Mouse (Mus musculus): ENCODE data around the gene Abcb6. TPM values are rescaled to one million over a fixed set of nuclear protein-coding genes. Genes with fewer than 3 reads are reported as not detected.

Gene Abcb6
- total RNA-seq, 2 experiments from 2014 or later, result 116 to 198 TPM

Other genes starting within 250 kb of the Abcb6 start
- not detected in 2 replicates for gene Cfap65, start 244.8 kb downstream of the Abcb6 start, total RNA-seq (2015; ENCODE audit: low replicate concordance)
- not detected in 2 replicates for gene Cfap65, start 244.8 kb downstream of the Abcb6 start, total RNA-seq (2017; ENCODE audit: low replicate concordance)
- gene Ihh, start 228.7 kb downstream of the Abcb6 start, total RNA-seq (2015; ENCODE audit: low replicate concordance), result not detected in 2 replicates
- not detected in 2 replicates for gene Ihh, start 228.7 kb downstream of the Abcb6 start, total RNA-seq (2017; ENCODE audit: low replicate concordance)
- gene Nhej1, start 55.2 kb downstream of the Abcb6 start, total RNA-seq (2015; ENCODE audit: low replicate concordance), result 5.8 and 12.2 TPM in 2 replicates
- gene Nhej1, start 55.2 kb downstream of the Abcb6 start, total RNA-seq (2017; ENCODE audit: low replicate concordance), result 10.5 and 11.0 TPM in 2 replicates
- gene Slc23a3, start 46.5 kb downstream of the Abcb6 start, total RNA-seq (2015; ENCODE audit: low replicate concordance), result not detected in 2 replicates
- gene Slc23a3, start 46.5 kb downstream of the Abcb6 start, total RNA-seq (2017; ENCODE audit: low replicate concordance), result not detected in 2 replicates
- 28.5 and 33.5 TPM in 2 replicates for gene Cnppd1, start 37.7 kb downstream of the Abcb6 start, total RNA-seq (2015; ENCODE audit: low replicate concordance)
- gene Cnppd1, start 37.7 kb downstream of the Abcb6 start, total RNA-seq (2017; ENCODE audit: low replicate concordance), result 66.4 and 76.2 TPM in 2 replicates
- 145 and 163 TPM in 2 replicates for gene Retreg2, start 37.6 kb downstream of the Abcb6 start, total RNA-seq (2015; ENCODE audit: low replicate concordance)
- gene Retreg2, start 37.6 kb downstream of the Abcb6 start, total RNA-seq (2017; ENCODE audit: low replicate concordance), result 133 and 149 TPM in 2 replicates
- gene Zfand2b, start 11.7 kb downstream of the Abcb6 start, total RNA-seq (2015; ENCODE audit: low replicate concordance), result 43.6 and 75.0 TPM in 2 replicates
- gene Zfand2b, start 11.7 kb downstream of the Abcb6 start, total RNA-seq (2017; ENCODE audit: low replicate concordance), result 54.6 and 69.4 TPM in 2 replicates
- 5.9 and 7.6 TPM in 2 replicates for gene Ankzf1, start 11.8 kb upstream of the Abcb6 start, total RNA-seq (2015; ENCODE audit: low replicate concordance)
- 8.9 and 10.0 TPM in 2 replicates for gene Ankzf1, start 11.8 kb upstream of the Abcb6 start, total RNA-seq (2017; ENCODE audit: low replicate concordance)
- gene Atg9a, start 11.8 kb upstream of the Abcb6 start, total RNA-seq (2015; ENCODE audit: low replicate concordance), result 29.2 and 39.4 TPM in 2 replicates
- gene Atg9a, start 11.8 kb upstream of the Abcb6 start, total RNA-seq (2017; ENCODE audit: low replicate concordance), result 38.8 and 54.5 TPM in 2 replicates
- 23.1 and 23.9 TPM in 2 replicates for gene Glb1l, start 30.4 kb upstream of the Abcb6 start, total RNA-seq (2015; ENCODE audit: low replicate concordance)
- gene Glb1l, start 30.4 kb upstream of the Abcb6 start, total RNA-seq (2017; ENCODE audit: low replicate concordance), result 14.2 and 43.3 TPM in 2 replicates
- gene Stk16, start 30.4 kb upstream of the Abcb6 start, total RNA-seq (2015; ENCODE audit: low replicate concordance), result 96.0 and 112 TPM in 2 replicates
- 82.3 and 141 TPM in 2 replicates for gene Stk16, start 30.4 kb upstream of the Abcb6 start, total RNA-seq (2017; ENCODE audit: low replicate concordance)
- gene Tuba4a, start 39.5 kb upstream of the Abcb6 start, total RNA-seq (2015; ENCODE audit: low replicate concordance), result 474 and 550 TPM in 2 replicates
- 246 TPM in 2 replicates for gene Tuba4a, start 39.5 kb upstream of the Abcb6 start, total RNA-seq (2017; ENCODE audit: low replicate concordance)
- not detected in 2 replicates for gene A630095N17Rik, start 51.7 kb upstream of the Abcb6 start, total RNA-seq (2015; ENCODE audit: low replicate concordance)
- not detected in 2 replicates for gene A630095N17Rik, start 51.7 kb upstream of the Abcb6 start, total RNA-seq (2017; ENCODE audit: low replicate concordance)
- gene Dnajb2, start 56.0 kb upstream of the Abcb6 start, total RNA-seq (2015; ENCODE audit: low replicate concordance), result 154 and 158 TPM in 2 replicates
- gene Dnajb2, start 56.0 kb upstream of the Abcb6 start, total RNA-seq (2017; ENCODE audit: low replicate concordance), result 356 and 386 TPM in 2 replicates
- not detected in 2 replicates for gene Ptprn, start 84.1 kb upstream of the Abcb6 start, total RNA-seq (2015; ENCODE audit: low replicate concordance)
- gene Ptprn, start 84.1 kb upstream of the Abcb6 start, total RNA-seq (2017; ENCODE audit: low replicate concordance), result not detected in 2 replicates
- gene Resp18, start 98.0 kb upstream of the Abcb6 start, total RNA-seq (2015; ENCODE audit: low replicate concordance), result not detected in 2 replicates
- gene Resp18, start 98.0 kb upstream of the Abcb6 start, total RNA-seq (2017; ENCODE audit: low replicate concordance), result not detected in 2 replicates
- 7.5 and 7.6 TPM in 2 replicates for gene Dnpep, start 137.6 kb upstream of the Abcb6 start, total RNA-seq (2015; ENCODE audit: low replicate concordance)
- gene Dnpep, start 137.6 kb upstream of the Abcb6 start, total RNA-seq (2017; ENCODE audit: low replicate concordance), result 1.7 and 6.5 TPM in 2 replicates
- not detected in 2 replicates for gene Des, start 179.9 kb upstream of the Abcb6 start, total RNA-seq (2015; ENCODE audit: low replicate concordance)
- gene Des, start 179.9 kb upstream of the Abcb6 start, total RNA-seq (2017; ENCODE audit: low replicate concordance), result not detected in 2 replicates
- not detected in 2 replicates for gene Speg, start 194.9 kb upstream of the Abcb6 start, total RNA-seq (2015; ENCODE audit: low replicate concordance)
- 0.13 TPM in 1 of 2 replicates, not detected in the other for gene Speg, start 194.9 kb upstream of the Abcb6 start, total RNA-seq (2017; ENCODE audit: low replicate concordance)

Measured in erythroid progenitor cell, adult 5-6 weeks (primary cell).